Mouse (Mus musculus) liver, postnatal 0 days (tissue): ENCODE data around the gene Gabarapl2.

Source experiments
- CTCF ChIP-seq: sonication (generic); IDR thresholded peaks from 2 replicates; pipeline ENCODE4 v1.5.1; 2016; ENCODE audit warnings: antibody characterized with exemption, low read depth
- EP300 ChIP-seq: IDR thresholded peaks from 2 replicates; pipeline ENCODE4 v1.6.1; 2016; ENCODE audit warnings: antibody characterized with exemption, low read depth, mild to moderate bottlenecking

- TF ChIP-seq CTCF (peak; percentile 78), EP300 (no peak)
These were observed 20.8 kb upstream of the Gabarapl2 start for GRCm38 (mm10) chr8:111919663-111920062.
